Mouse (Mus musculus): ENCODE results near the gene Chst8. TPM values are rescaled to one million over a fixed set of nuclear protein-coding genes. Genes with fewer than 3 reads are reported as not detected.

The Chst8 gene
- polyA plus RNA-seq (2012; rRNA removed) = 0.20 and 0.31 TPM in 2 replicates

DNA sequence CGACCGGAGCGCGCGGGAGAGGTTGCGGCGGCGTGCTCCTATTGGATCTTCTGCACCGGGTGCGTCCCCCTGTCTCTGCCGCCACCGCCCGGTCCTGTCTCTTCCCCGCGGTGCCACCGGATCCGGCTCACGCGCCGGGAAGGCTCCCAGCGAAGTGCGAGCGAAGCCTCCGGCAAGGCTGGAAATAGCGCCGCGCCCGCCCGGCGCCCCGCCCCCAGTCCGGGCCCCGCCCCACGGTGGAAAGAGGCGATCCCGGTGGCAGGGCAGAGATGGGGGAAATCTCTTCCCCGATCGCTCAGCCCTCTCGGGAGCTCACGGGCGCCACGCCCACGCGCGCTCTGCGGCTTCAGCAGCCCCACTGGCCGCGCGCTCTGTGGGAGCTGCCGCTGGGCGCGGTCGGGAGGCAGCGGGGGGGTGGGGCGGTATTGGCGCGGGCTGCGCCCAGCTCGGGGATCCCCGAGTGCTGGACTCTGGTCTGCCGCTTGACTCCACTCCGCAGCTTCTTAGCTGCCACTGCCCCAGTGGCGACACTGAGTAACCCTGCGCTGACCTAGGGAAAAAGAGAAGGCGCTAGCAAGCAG lies at the start of gene Chst8:
Gene Chst8 (minus strand): TSS at position 181 of the 581 bp plus-strand sequence.

GRCm38 (mm10) chr7:34656632-34657031 lies 155.9 kb downstream of the Chst8 start, which contains the start of gene Kctd15:
Gene Kctd15 (minus strand): TSS chr7:34656732.

Other genes starting within 250 kb of the Chst8 start
- 1.1 and 1.2 TPM in 2 replicates for gene Kctd15, start 156.0 kb downstream of the Chst8 start, polyA plus RNA-seq (2012; rRNA removed)
- 36.5 and 41.2 TPM in 2 replicates for gene Pepd, start 99.7 kb upstream of the Chst8 start, polyA plus RNA-seq (2012; rRNA removed)
- gene Cebpg, start 243.9 kb upstream of the Chst8 start, polyA plus RNA-seq (2012; rRNA removed) = 10.4 and 11.0 TPM in 2 replicates